Mouse (Mus musculus) frontal cortex, adult 2 months (tissue): ENCODE measurements around the gene Gm49369. TPM values are rescaled to one million over a fixed set of nuclear protein-coding genes. Genes with fewer than 3 reads are reported as not detected.

Experiments used
- DNase-seq, 2 experiments: peaks; one replicate each; pipeline ENCODE4 v3.0.0; 2022; ENCODE audit warnings: low spot score in 1 of 2; ENCODE audit errors: extremely low spot score in 1 of 2
- polyA plus RNA-seq: library from polyadenylated mRNA; depleted of rRNA; stranded (reverse); fragments of >200 nt; gene quantifications from 2 replicates; pipeline ENCODE4 v1.2.3, GENCODE M21; 2012

The Gm49369 gene
- polyA plus RNA-seq, 1 experiment: 0.40 TPM

GRCm38 (mm10) chr7:142373641-142374412 lies 8.6 kb downstream of the Gm49369 start, which contains the start of gene Ifitm10:
Ifitm10 (minus strand) TSS chr7:142373753.
- no peak for DNase-seq

DNA sequence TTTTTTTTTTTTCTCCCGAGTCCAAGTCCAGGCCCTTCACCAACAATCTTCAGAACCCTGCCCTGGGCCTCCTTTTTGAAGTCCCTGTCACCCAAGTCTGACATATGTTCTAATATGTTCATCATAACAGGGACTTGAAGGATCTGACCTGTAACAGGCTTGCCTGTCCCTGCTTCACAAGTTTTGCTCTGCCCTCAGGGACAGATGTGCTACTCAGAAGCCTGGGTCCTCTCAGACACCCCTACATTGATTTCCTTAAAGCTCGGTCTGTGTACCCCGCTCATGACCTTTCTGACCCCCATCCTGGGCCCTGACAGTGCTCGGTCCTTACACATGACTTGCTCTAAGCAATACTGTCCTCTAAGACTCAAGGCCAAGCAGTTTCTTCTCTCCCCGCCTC lies 9.4 kb downstream of the Gm49369 start:
- no peak for DNase-seq

DNA sequence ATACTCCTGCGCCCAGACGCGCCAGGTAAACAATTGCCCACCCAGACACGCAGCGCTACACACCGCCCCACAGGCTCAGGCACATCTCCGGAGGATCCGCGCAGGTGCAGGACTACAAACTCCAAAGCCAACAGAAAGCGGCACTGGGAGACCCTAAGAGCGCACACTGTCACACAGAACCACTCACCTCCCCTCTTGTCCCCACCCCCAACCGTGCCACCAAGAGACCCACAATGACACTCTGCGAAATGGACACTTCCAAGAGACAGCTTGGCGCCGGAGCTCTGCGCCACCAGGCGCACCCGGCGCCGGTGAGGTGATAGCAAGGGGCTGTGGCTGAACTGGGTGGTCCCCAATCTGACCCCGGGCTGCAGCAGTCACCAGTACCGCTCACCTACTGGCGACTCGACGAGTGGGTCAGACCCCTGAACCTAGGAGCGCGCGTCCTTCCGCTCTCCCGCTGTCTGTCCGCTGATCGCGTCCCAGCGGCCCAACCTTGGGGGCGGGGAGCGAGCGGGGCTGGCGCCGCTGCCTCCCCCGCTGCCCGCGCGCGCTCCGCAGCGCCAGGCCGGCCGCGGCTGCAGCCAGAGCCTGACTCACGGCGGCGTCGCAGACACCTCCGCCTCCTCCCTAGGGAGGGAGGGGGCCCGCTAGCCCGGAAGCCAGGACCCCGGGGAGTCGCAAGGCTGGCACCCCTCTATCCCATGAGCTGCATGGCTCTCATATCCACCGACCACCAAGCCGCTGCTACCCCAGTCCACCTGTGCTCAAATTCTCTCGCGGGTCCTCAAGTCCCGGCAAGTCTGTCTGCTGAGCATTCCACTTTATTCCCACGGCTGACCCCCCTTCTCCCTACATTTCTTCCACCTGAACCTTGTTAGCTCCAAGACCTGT lies 10.5 kb downstream of the Gm49369 start:
- peak in 1 of 2 experiments; percentile 33 for DNase-seq

GRCm38 (mm10) chr7:142371398-142371767 lies 11.1 kb downstream of the Gm49369 start:
- peak; percentile 75 to 80 for DNase-seq

DNA sequence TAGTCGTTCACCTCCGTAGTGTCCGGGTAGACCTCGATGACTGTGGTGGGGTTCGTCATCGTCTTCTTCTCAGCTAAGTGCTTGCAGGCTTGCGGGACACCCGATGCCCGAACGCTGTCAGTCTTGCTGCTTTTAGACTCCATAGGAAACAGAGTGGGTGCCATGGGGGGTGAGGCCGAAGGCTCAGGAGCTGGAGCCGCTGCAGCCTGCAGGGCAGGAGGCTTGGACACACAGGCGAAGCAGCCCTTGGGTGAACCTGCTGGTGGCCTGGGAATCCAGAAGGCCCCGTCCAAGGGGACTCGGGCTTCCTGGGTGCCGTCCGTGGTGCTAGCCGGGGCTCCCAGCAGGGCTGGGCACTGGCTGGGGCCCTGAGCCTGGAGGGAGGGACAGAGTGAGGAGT lies 11.5 kb downstream of the Gm49369 start:
- DNase-seq: no peak

DNA sequence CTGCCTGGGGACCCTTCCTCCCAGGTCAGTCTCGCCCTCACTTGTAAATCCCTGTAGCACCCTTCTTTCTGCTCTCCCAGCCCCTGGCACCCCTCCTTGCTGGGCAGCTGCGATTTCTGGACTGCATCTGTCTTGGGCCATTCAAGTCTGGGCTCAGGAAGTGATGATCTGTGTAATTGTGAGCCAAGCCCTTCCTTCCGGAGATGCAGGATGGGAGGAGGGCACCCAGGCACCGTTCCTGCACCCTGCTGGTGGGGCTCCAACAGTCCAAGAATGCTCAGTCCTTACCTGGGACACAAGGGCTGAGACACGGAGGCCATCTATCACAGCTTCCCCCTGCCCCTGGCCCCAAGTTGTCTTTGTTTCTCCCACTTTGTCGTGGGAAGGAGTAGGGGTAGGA lies 12.6 kb downstream of the Gm49369 start:
- DNase-seq: no peak

DNA sequence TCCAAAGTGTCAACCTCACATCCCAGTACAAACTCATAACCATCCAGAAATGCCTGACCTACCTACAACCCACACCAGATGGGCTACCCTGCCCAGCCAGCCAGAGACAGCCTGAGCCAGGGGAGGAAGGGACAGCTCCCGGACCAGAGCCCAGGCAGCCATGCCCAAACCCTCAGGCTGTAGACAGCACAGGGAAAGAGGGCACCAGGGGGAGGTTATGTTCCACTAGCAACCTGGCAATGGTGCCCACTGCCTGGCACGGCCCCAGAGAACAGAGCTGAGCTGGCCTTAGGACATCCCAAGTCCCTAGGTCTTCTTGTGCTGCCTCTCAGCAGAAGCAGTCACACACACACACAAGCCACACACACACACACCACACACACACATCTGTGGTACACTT lies 13.6 kb downstream of the Gm49369 start:
- no peak for DNase-seq

DNA sequence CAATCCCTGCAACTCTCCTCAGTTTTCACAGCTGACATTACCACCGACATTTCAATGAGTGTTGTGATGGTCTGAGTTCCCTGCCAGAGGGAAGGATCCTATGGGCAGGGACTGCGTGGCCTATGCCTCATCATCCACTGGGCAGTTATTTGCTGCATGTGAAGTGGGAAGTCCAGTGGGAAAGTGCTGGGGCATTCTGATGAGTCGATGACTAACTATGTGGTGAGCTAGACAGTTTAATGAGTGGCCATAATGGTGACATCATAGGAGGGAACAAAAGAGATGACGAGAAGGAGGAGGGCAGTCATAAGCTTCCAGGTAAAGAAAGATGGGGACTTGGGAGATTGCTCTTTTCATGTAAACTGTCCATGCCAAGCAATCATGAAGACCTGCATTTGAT lies 19.4 kb downstream of the Gm49369 start:
- no peak for DNase-seq

DNA sequence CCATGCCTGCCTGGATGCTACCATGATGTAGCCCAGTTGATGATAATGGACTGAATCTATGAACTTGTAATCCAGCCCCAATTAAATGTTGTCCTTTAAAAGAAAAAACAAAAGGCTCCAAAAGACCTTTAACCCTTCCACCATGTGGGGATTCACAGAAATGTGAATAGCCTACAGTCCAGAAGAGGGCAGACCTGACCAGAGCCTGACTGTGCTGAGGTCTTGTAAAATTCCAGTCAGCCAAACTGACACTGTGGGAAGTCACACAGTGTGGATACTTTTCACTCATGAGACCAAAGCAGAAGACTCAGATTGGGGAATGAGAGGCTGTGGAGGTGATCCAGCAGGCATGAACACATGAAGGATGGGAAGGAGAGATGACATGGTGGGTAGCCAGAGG lies 21.7 kb downstream of the Gm49369 start:
- DNase-seq: no peak

- no peak for DNase-seq
Observed at GRCm38 (mm10) chr7:142359129-142359528, 23.3 kb downstream of the Gm49369 start.

GRCm38 (mm10) chr7:142357566-142357965 lies 24.9 kb downstream of the Gm49369 start:
- no peak for DNase-seq

- DNase-seq: no peak
Observed at GRCm38 (mm10) chr7:142354661-142355233, 27.7 kb downstream of the Gm49369 start.

GRCm38 (mm10) chr7:142353854-142354253 lies 28.6 kb downstream of the Gm49369 start:
- no peak for DNase-seq

DNA sequence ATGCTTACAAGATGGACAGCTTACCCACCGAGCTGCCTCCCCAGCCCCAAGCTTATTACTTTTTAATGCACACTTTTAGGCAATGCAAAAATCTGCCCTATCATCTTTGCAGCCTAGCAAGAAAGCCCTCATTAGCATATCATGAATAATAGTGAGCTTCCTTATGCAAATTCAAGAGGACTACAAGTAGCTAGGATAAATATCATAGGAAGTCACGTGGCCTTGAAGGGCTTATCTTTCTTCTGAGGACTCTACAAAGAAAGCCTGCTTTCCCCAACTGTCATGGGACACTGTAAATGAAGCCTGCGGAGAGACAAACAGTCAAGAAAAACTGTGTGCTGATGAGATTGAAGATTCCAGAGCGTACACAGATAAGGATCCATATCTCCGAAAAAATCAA lies 30.9 kb downstream of the Gm49369 start:
- DNase-seq: no peak

GRCm38 (mm10) chr7:142349308-142349961 lies 33.0 kb downstream of the Gm49369 start:
- DNase-seq: peak; percentile 69 to 76

DNA sequence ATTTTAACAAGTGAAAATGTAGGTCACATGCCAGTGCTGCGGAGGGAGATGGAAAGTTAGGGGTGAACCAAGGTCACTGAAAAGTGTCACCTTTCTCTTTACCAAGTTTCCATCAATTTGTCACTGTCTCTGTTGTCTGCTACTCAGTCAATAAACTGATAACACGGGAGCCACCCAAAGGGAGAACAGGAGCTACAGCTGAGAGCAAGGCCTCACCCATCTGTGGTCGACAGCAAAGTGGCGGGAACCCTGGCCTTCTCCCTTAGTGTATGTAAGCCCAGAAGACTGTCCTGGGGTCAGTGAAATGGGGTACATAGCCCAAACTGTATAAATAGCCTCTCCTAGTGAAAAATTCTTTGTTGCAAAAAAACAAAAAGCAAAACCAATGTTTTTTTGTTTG lies 34.9 kb downstream of the Gm49369 start:
- no peak for DNase-seq

- no peak for DNase-seq
Observed at GRCm38 (mm10) chr7:142342247-142342640, 40.2 kb downstream of the Gm49369 start.

DNA sequence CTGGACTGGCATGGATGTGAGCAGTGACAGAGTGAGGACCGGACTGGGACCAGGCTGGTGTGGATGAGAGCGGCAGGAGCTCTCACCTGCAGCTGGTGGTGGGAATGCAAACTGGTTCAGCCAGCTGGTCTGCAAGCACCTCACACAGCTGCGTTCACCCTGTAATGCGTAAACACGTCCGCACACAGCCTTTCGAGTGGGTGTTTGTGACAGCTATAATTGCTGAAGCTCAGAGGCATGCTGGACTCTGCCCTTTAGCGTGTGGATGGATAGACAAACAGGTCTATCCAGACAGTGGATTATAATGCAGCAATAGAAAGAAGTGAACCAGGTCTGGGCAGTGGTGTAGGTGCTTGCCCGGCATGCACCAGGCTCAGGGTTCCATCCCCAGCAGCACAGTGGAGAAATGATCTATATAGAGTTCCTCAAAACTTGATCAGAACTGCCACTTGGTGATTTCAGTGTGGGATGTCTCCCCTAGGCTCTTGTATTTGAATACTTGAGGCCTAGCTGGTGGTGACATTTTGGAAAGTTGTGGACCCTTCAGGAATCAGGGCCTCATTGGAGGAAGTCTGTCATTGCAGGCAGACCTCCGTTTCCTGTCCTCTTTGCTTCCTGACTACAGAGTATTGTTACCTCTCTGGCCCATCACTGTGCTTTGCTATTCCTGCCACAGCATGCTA lies 40.8 kb downstream of the Gm49369 start:
- no peak for DNase-seq

GRCm38 (mm10) chr7:142340269-142340970 lies 42.0 kb downstream of the Gm49369 start:
- peak in 1 of 2 experiments; percentile 15 for DNase-seq

DNA sequence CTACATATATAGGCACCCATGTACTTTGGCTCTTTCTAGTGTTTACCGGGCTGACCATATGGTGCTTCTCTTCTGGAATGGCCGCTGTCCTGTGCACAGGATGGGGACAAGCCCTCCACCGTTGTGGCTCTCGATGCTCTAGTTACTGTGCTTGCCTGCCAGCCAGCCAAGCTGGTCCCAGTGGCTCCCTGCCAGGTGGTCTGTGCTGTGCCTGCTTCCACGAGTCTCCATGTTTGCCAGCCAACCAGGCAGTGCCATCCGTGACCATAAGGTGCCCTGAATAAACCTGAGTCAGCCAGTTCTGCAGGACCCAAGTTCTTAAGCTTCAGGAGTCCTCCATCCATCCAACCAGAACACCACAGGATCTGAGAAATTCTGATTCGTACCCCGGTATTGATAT lies 47.3 kb downstream of the Gm49369 start:
- no peak for DNase-seq
